Mouse (Mus musculus): ENCODE data around the gene Lypd4.

The Lypd4 gene

DNA sequence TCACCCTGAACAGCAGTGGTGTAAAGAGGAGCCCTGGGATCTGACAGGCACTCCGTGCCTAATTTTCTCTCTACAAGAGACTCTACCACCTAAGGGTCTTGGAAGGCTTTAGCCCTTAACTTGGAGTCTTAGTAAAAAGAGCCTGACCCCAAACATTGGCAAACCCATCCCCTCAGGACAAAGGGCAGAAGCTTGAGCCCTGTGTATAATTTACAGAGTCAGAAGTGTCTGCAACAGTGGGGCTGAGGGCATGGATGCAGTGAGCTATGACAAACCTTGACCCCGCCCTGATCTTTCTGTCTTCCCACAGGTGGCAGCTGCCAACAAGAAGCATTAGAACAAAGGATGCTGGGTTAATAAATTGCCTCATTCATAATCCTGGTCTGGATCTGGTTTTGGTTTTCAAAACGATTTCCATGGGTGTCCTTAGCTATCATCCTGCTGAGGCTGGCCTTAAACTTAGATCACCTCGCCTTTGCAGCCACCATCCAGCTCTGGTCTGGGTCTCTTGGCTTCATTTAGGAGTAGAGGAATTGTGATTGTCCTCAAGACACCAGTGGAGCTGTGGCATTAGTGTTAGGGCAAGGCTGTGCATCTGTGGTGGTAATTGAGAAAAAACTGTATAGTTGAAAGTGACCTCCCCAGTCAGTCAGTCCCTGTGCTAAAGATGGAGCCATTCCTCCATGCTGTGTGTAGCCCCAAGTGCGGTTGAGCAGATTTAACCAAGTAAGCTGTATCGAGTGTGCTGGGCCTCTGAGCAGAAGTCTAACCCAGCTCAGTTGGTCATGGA, 19.9 kb upstream of the Lypd4 start:
- DNase-seq (ENCODE audit: extremely low read depth, low read depth, low spot score), result no peak

DNA sequence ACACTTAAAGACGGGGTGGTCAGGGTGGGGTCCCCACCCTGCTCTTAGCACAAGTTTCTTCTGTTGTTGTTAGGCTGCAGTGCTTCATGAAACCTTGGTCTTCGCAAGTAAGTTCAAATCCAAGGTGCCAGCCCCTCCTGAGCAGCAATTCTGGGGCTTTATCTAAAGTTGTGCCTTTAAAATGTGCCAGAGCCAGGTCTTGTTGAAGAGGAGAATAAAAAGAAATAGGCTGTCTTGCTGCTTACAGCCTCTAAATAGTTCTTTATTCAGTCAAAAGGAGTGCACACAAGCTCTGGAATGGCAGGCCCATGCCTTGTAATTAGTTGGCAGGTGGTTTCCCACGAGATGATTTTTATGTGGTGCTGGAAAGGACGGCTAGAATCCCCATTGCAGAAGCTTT, 17.4 kb upstream of the Lypd4 start:
- no peak for DNase-seq (ENCODE audit: extremely low read depth, low read depth, low spot score)

DNA sequence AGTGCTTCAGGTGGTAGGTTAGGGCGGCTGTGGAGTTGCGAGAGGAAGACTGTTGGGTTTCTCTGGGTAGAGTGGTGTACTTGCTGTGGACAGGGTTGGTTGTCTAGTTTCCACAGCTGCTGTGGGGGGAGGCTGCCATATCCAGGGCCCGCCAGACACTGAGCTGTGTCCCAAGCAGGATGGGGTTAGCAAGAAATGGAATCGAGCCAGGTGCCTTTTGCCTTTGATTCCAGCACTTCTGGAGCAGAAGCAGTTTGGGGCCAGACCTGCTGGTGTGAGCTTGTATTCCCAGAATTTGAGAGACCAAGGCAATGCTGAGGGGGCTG, 16.5 kb upstream of the Lypd4 start:
- no peak for DNase-seq (ENCODE audit: extremely low read depth, low read depth, low spot score)

DNA sequence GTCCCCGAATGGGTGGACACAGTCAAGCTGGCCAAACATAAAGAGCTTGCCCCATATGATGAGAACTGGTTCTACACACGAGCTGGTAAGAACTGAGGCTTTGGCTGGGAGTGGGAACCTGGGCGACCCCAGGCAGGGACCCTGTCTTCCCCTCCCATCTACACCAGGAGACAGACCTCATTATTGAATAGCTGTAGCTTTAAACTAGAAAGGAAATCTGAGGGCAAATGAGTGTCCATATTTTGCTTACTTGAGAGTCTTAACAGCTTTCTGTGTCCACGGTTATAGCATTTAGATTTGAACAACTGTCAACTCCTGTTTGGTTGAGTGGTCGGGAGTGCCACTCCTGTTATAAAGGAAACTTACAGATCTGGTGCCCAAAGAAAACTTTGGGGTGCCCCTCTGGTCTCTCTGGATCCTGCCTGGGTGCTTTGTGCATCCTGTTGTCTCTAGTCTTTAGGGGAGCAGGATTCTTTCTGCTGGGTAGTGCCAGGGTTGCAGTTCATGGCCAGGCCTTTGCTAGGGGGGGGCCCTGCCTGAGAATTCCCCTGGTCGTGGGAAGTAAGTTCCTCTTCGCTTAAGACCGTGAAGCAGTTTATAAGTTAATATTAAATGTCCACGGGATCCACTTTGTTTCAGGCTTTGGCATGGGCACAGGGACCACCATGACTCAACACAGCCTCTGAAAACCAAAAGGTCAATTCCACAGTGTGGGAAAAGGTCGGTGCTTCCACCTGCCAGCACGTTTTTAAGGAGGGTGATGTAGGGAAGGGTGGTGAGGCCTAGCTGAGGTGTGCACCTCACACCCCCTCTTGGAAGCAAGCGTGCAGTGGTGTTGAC, 15.9 kb upstream of the Lypd4 start:
- DNase-seq (ENCODE audit: extremely low read depth, low read depth, low spot score), result no peak

DNA sequence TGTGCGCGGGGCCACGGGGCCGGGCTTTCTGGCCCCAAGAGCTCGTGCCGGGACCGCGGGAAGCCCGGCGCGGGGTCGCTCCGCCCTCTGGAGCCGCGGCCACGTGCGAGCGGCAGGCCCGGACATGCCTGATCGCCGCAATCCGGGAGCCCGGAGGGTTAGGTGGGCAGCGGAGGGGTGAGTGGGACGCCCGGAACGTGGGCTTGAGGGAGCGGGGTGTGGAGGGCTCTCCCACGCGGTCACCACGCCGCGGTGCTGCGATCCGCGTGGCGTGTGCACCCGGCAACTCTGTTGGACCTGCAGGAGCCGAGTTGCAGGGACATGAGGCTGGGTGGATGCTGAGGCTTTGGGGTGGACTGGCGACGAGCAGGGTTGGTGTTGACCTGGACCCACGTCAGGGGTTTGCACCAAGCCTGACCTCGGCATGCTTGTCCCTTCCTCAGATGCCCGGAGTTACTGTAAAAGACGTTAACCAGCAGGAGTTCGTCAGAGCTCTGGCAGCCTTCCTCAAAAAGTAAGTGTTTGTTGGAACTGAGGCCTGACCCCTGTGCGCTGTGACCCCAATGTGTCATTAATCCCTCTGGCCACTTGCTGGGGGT, 15.1 kb upstream of the Lypd4 start:
- no peak for DNase-seq (ENCODE audit: extremely low read depth, low read depth, low spot score)

DNA sequence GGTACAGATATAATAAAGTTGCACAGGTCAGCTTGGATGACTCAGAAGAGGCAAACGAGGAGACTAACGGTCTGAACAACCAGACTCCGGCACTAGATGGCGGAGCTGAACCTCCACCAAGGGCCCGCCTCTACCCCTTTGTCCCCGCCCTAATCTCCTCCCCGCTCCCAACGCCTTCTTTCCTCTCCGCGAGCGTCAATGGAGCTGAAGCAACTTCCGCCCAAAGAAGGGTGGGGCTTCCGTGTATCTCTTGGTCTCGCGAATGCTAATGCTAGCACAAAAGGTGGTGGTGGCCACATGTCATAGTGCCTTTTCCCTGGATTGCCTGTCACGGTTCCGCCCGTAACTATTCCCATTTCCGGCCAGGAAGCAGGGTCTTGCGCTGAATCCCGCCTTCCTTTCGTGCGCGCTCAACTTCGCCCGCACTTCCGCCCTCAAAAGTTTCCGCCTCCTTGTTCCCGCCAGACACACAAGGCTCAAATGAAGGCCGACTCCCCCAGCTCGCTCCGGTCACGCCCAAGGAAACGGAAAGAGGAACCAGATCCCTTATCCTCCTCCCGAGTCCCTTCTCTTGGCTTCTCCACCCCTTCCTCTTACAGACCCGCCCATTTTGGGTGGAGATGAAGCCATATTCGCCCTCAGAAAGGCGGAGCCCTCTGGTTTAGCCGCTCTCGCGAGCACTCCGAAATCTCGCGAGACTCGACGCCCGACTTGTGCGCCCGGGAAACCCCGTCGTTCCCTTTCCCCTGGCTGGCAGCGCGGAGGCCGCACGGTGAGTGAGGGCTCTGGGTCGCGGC, 14.4 kb upstream of the Lypd4 start, which contains the start of gene Rps19:
Gene Rps19 (plus strand): TSS at position 476 of the 797 bp plus-strand sequence.
- DNase-seq (ENCODE audit: extremely low read depth, low read depth, low spot score), result peak; percentile 98

DNA sequence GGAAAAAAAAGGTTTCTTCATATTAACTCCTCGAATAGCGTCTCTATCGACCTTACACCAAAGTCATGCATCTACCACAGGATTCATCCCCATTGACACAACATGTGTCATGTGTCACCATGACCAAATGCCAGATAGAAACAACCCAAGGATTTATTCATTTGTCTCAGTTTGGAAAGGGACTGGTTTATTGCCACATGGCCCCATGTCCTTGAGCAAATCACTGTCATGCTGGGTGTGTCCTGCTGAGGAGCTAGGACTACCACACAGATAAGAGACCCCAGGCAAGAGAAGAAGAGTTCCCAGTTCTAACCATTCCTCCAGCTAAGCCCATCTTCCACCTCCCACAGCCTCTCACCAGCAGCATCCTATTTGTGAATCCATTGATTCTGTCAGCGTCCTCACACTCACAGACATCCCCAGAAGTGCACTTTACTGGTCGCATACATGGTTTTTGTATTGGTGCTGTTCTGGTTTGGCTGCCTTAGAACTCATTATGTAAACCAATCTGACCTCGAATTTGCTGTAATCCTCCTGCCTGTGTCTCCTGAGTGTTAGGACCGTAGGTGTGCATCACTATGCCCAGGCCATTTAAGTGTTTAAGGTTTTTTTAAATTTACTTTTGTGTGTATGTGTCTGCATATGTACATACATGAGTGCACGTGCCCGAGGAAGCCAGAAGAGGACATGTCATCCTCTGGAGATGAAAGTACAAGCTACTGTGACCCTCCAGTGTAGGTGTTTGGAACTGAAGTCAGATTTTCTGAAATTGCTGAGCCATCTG, 12.9 kb upstream of the Lypd4 start:
- no peak for DNase-seq (ENCODE audit: extremely low read depth, low read depth, low spot score)

DNA sequence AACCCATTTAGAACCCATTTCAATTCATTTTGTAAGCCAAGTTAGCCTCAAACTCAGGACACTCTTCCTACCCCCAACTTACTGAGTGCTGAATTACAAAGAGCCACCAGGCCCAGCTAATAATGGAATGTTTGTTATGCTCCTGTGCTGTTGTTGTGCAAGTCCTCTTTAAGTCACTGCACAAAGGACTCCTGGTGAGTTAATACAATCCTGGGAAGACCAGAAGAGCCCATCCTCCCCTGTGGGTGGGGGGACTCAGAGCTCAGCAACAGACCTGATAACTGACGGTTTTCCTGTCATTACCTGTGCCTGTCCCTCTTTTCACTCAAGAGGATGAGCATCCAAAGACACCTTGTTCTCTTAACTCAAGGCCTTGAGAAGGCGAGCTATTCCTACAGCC, 9.9 kb upstream of the Lypd4 start:
- no peak for DNase-seq (ENCODE audit: extremely low read depth, low read depth, low spot score)

DNA sequence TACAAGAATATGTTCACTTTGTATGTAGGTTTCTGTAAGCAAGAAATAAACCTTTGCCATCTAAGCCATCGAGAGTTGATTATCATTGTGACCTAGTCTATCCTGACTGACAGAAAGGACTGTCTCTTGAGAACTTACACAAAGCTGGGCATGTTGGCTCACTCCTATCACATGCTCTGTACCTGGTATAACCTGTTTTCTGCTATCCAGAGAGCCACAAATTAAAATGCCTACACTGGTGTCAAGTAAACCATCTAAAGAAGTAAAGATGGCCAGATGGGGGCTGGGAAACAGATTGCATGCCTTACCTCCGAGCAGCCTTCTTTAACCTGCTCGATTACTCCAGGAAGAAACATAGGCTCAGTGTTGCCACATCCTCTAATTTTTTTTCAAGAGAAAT, 7.8 kb upstream of the Lypd4 start:
- no peak for DNase-seq (ENCODE audit: extremely low read depth, low read depth, low spot score)

DNA sequence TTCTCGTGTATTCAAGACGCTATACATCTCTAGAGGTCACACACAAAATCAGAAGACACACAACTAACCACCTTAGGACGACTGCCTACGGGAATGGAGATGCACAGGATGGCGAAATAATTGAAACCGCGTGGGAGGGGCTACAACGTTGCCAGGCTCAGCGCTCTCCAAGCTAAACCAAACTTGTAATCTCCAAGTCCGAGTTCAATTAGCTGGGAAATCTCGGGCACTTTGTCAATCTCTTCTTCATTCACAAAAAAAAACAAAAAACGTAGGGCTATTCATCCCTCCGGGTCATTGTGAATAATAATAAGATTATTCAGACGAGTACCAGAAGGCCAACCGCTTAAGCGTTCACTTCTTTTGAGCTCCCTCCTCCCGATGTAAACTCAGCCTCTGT, 661 bp downstream of the Lypd4 start:
- no peak for DNase-seq (ENCODE audit: extremely low read depth, low read depth, low spot score)

DNA sequence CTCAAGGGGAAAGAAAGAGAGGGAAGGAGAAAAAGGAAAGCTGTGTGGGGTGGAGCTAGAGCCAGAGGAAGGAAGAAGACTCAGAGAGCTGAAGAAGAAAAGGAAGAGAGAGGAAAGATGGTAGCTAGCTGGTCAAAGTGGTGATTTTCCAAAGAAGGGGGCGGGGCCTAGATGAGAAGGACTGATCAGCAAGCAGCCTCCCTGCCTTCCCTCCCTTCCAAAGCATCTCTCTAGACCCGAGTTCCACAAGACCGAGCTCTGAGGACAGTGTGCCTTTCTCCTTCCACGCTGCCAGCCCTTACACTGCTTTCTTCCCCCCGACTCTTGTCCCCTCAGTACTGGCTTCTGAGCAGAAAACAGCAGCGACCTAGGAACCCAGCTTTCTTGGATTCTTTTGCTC, 5.6 kb downstream of the Lypd4 start:
- DNase-seq (ENCODE audit: extremely low read depth, low read depth, low spot score), result no peak

DNA sequence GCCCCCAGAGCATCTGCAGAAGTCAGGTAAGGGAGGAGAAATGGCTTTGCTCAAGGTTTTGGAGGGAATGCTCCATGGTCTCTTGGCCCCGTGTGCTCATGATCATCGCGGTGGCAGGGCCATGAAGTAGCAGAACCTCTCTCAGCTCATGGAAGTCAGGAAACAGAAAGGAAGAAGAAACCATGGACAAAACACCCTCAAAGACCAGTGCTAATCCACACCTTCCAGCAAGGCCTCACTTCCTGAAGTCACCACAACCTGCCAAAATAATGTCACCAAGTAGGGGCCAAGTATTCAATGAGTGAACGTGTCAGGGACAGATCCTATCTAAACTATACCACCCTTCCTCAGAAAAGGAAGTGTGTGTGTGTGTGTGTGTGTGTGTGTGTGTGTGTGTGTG, 6.9 kb downstream of the Lypd4 start:
- DNase-seq (ENCODE audit: extremely low read depth, low read depth, low spot score), result no peak

DNA sequence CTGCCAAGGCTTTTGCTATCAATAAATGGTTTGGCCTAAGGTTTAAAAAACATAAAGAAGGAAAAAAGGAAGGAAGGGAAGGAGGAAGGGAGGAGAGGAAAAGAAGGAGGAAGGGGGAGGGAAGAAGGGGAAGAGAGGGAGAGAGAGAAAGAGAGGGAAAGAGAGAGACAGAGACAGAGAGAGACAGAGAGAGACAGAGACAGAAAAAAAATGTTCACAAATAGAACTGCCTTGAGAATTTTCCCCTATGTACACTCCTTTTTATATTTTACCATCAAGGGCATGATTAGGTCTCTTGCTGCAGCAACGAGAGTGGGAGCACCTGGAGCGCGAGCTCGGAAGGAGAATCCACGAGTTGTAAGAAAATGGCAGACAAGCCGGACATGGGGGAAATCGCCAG, 7.8 kb downstream of the Lypd4 start, which contains the start of gene Gm9844:
Gene Gm9844 (plus strand): TSS at position 301 of the 400 bp plus-strand sequence.
- DNase-seq (ENCODE audit: extremely low read depth, low read depth, low spot score), result no peak

DNA sequence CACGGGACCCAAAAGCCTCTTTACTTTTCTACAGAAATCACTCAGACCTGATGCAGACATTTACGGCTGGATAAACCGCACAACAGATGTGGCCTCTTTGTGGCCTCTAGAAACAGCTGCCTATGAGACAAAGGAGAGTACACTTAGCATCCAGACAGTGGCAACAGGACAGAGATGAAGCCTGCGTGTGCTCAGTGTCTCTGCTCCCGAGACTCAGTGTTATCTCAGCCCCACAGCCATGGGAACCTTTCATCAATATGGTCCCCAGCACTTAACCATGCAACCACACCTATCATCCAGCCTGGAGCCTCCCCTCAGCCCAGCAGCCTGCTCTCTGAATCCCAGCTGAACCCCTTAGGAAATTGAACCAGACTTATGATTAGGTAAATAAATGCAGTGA, 10.5 kb downstream of the Lypd4 start:
- DNase-seq (ENCODE audit: extremely low read depth, low read depth, low spot score), result no peak

DNA sequence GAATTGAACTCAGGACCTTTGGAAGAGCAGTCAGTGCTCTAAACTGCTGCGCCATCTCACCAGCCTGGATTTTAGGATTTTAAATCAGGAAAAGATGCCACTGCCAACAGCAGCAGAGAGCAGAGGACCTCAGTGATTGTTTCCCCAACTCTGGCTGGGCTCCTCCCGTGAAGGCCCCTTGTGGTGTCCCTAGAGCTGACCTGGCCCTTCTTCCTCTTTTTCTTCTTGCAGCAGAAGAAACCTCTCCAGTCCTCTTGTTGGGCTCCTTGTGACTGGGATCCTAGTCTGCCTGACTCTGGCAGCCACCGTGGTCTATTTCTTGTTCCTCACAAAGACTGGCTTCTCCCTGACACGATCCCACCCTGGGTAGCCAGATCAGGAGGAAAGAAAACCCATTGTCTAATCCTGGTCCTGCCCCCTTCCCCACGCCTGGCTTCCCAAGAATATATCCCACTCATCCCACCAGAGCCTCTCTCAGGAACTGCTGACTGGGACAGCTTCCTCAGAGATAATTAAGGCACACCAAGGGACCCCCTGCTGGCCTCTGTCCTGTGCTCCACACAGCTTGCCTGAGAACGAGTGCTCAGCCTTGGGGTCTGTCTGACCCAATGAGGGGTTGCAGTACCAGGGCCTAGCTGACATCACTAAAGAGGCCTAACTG, 13.2 kb downstream of the Lypd4 start:
- no peak for DNase-seq (ENCODE audit: extremely low read depth, low read depth, low spot score)

DNA sequence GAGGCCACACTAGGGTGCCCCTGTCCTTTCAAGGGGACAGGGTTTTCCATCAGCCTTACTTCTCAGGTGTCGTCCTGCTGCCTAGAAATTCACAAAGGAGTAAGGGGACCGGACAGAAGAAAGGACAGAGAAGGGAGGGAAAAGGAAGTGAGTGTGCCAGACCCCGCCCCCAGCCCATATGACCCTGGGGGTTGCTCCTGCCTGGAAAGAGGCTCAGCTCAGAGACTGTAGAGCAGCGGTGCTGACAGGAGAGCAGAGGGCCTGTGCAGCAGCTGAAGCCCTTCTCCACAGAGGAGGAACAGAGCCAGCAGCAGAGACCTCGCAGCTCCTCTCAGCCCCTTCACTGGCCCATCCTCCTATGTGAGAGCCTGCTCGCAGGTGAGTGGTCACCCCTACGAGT, 16.0 kb downstream of the Lypd4 start:
- no peak for DNase-seq (ENCODE audit: extremely low read depth, low read depth, low spot score)

DNA sequence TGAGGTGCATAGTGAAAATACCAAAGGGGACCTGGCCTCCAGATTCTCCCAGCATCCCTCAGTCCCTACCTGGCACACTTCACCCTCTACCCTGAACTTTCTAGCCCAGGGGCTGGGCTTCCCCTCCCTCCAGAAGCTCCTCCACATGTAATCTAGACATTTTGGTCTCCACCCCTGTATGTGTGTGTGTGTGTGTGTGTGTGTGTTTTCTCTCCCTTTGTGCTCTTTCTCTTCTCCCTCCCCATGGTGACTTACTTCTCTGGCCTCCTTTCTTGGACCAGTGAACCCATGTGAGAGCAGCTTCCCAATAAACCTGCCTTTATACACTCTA, 16.5 kb downstream of the Lypd4 start:
- no peak for DNase-seq (ENCODE audit: extremely low read depth, low read depth, low spot score)

DNA sequence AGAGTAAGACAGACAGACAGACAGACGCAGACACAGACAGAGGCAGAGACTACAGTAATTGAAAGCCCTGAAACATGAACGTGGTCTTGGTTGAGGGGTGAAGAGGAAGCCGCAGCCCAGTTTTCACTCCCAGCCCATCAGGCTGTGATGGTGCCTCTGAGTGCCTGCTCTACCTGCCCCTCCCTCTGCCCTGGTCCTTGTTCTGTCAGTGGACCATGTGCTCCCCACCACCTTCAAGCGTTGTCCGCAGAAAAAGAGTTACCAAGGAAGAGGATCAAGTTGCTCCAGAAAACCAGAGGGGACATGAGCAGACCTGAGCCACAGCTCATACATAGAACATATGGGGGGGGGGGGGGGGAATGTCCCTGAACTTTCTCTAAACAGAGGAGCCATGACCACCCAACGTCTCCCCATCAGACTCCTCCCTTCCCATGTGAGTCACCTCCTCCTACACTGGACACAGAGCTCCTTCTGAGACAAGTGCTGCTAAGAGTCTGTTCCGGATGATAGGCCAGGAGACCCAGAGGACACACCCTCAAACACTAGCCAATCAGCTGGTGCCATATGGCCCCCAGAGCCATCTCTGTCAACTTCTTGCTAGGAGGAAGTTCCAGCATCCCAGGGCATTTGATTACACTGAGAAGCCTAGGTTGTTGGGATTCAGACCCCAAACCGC, 17.0 kb downstream of the Lypd4 start:
- no peak for DNase-seq (ENCODE audit: extremely low read depth, low read depth, low spot score)

DNA sequence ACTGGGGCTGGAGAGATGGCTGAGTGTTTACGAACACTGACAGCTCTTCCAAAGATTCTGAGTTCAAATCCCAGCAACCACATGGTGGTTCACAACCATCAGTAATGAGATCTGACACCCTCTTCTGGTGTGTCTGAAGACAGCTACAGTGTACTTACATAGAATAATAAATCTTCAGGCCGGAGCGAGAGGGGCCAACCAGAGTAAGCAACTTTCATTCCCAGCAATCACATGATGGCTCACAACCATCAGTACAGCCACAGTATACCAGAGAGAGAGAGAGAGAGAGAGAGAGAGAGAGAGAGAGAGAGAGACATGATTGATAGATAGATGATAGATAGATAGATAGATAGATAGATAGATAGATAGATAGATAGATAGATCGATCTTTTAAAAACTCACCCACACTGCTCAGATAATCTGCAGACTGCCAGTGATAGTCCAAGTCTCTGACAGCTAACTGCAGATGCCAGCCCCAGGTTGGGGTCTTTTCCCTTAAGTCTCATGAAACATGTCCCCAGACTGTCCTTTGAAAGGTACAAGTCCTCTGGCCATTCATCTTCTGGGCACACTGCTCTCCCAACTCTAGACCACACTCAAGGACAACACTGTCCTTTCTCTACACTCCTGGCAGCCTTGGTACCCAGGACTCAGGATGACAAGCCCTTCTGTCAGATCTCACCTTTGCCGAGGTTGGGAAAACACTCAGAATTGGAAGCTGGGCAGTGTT, 18.0 kb downstream of the Lypd4 start:
- DNase-seq (ENCODE audit: extremely low read depth, low read depth, low spot score), result no peak
